26 mouse cellular contexts compared by ENCODE assay signal in genomic region chr11:94566534-94566933, GRCm38 (mm10). TPM values are rescaled to one million over a fixed set of nuclear protein-coding genes. Genes with fewer than 3 reads are reported as not detected.
DNase-seq lines count a peak whose midpoint lies in the region; ATAC-seq and TF ChIP-seq lines count a peak whose summit lies in the region.
"Had no signal": no experiment of that assay in that cellular context is flagged by ENCODE, and none has a peak within 500 bp of the region (broad histone marks: within the 10 kb centered on the region; RNA-seq: fewer than 3 reads in every experiment).

No protein-coding gene starts in this region.

- H3K27ac ChIP-seq in limb, embryonic 14.5 days (replicated peaks; ENCODE audit: low read depth, low read length), result no peak overlapping the region; the same call in 1 of the 2 replicates
- no peak overlapping the region for H3K27ac ChIP-seq in liver, embryonic 15.5 days (replicated peaks)
- H3K27ac ChIP-seq: embryonic facial prominence, embryonic 12.5 days; hindbrain, embryonic 10.5 days; hindbrain, embryonic 15.5 days; kidney, postnatal 0 days; midbrain, embryonic 13.5 days; neural tube, embryonic 13.5 days had no signal

- no peak for TF ChIP-seq POLR2A in limb, embryonic 14.5 days (IDR thresholded peaks at IDR 0.05; ENCODE audit: borderline replicate concordance, extremely low read depth, insufficient read depth, insufficient read length)

- H3K9me3 ChIP-seq in limb, embryonic 14.5 days (ENCODE audit: control insufficient read depth, low read length), result no peaks in the 10 kb centered on the region
- H3K9me3 ChIP-seq in liver, embryonic 15.5 days (replicated peaks), result no peaks in the 10 kb centered on the region
- H3K9me3 ChIP-seq: embryonic facial prominence, embryonic 12.5 days; hindbrain, embryonic 10.5 days; hindbrain, embryonic 15.5 days; megakaryocyte, embryonic 14.5 days; midbrain, embryonic 13.5 days; neural tube, embryonic 13.5 days had no signal

- peaks cover 13% of the 10 kb centered on the region; the same call in 1 of the 2 replicates for H3K4me1 ChIP-seq in limb, embryonic 14.5 days (ENCODE audit: control insufficient read depth, insufficient read depth, low read length)
- peaks cover 22% of the 10 kb centered on the region; the same call in 1 of the 2 replicates for H3K4me1 ChIP-seq in liver, embryonic 15.5 days (replicated peaks)

- DNase-seq in kidney, postnatal 36 days, result peak; percentile 26 to 37
- DNase-seq in kidney, adult 11 months, result no peak
- no peak for DNase-seq in limb, embryonic 14.5 days (ENCODE audit: low spot score)
- peak; percentile 84 for DNase-seq in yolk sac, embryonic 10.5 days (ENCODE audit: low spot score)
- DNase-seq in spleen, adult 12 weeks (ENCODE audit: low spot score), result no peak
- no peak for DNase-seq in right cerebral cortex, postnatal 14 days
- DNase-seq: adrenal gland, postnatal 10 days; cerebellum, adult 8-10 months; cerebellum, postnatal 25 days; gastrocnemius, postnatal 10 days; heart, postnatal 14 days; kidney, adult 8-10 months; lung, adult 18-20 months; thymus, postnatal 14 days had no signal

- H3K4me2 ChIP-seq in limb, embryonic 14.5 days (replicated peaks; ENCODE audit: low read depth, low read length, severe bottlenecking), result peak overlapping the region; percentile 47
- no peak overlapping the region for H3K4me2 ChIP-seq in liver, embryonic 15.5 days
- H3K4me2 ChIP-seq: embryonic facial prominence, embryonic 12.5 days; hindbrain, embryonic 15.5 days; midbrain, embryonic 13.5 days; neural tube, embryonic 13.5 days had no signal

- H3K36me3 ChIP-seq in limb, embryonic 14.5 days (ENCODE audit: control insufficient read depth, insufficient read depth, low read length), result peaks cover 26% of the 10 kb centered on the region; the same call in 1 of the 2 replicates
- no peaks in the 10 kb centered on the region for H3K36me3 ChIP-seq in liver, embryonic 15.5 days (replicated peaks)
- H3K36me3 ChIP-seq: hindbrain, embryonic 15.5 days; midbrain, embryonic 13.5 days; neural tube, embryonic 13.5 days had no signal

- peak overlapping the region; percentile 29 for H3K4me3 ChIP-seq in limb, embryonic 14.5 days (replicated peaks; ENCODE audit: low read length)
- no peak overlapping the region for H3K4me3 ChIP-seq in liver, embryonic 15.5 days (replicated peaks)
- H3K4me3 ChIP-seq: embryonic facial prominence, embryonic 12.5 days; hindbrain, embryonic 10.5 days; hindbrain, embryonic 15.5 days; megakaryocyte, embryonic 14.5 days; midbrain, embryonic 13.5 days; neural tube, embryonic 13.5 days had no signal

- ATAC-seq in limb, embryonic 14.5 days (ENCODE audit: low FRiP score, low read depth), result no peak
- ATAC-seq in liver, embryonic 15.5 days (ENCODE audit: insufficient read depth), result 0 out of 2 replicates have a peak, but pooled peaks have one; percentile 21
- ATAC-seq: forebrain, embryonic 16.5 days; lung, postnatal 0 days; midbrain, embryonic 13.5 days; Patski had no signal

- peaks cover 15% of the 10 kb centered on the region; the same call in 1 of the 2 replicates for H3K27me3 ChIP-seq in limb, embryonic 14.5 days (ENCODE audit: control insufficient read depth, insufficient read depth, low read length)
- peaks cover 36% of the 10 kb centered on the region for H3K27me3 ChIP-seq in liver, embryonic 15.5 days
- H3K27me3 ChIP-seq: Patski had no signal

- 83% methylated on average over 6 of the region's 6 CpGs for WGBS in limb, embryonic 14.5 days
- 34% methylated on average over 6 of the region's 6 CpGs for WGBS in liver, embryonic 15.5 days (ENCODE audit: insufficient replicate concordance)

- H3K9ac ChIP-seq in limb, embryonic 14.5 days (ENCODE audit: low read depth, low read length, severe bottlenecking), result peak overlapping the region; percentile 36; the same call in 1 of the 2 replicates
- H3K9ac ChIP-seq in liver, embryonic 15.5 days, result no peak overlapping the region
- H3K9ac ChIP-seq: embryonic facial prominence, embryonic 12.5 days; hindbrain, embryonic 15.5 days; midbrain, embryonic 13.5 days; neural tube, embryonic 13.5 days had no signal

RNA-seq across cellular contexts. Expression of gene Chad, which starts 1.7 kb away (rescaled TPM):
- 29.5 and 47.5 TPM in 2 replicates for polyA plus RNA-seq in limb, embryonic 14.5 days (2012; rRNA removed)
- polyA plus RNA-seq in limb, embryonic 14.5 days (2014; fragmentation: Nextera tagmentation; extraction: Ambion mirVana), result 17.0 and 18.2 TPM in 2 replicates
- polyA plus RNA-seq in liver, embryonic 15.5 days (2015; fragmentation: Nextera tagmentation; extraction: Ambion mirVana), result 0.22 and 0.38 TPM in 2 replicates
- polyA plus RNA-seq: forebrain, embryonic 11.5 days had no signal

RNA-seq across cellular contexts. Expression of gene Rsad1, which starts 17.5 kb away (rescaled TPM):
- polyA plus RNA-seq in limb, embryonic 14.5 days (2012; rRNA removed), result 11.5 and 12.9 TPM in 2 replicates
- polyA plus RNA-seq in limb, embryonic 14.5 days (2014; fragmentation: Nextera tagmentation; extraction: Ambion mirVana), result 2.2 and 3.9 TPM in 2 replicates
- polyA plus RNA-seq in liver, embryonic 15.5 days (2015; fragmentation: Nextera tagmentation; extraction: Ambion mirVana), result 1.0 and 1.1 TPM in 2 replicates

RNA-seq across cellular contexts. Expression of gene Acsf2, which starts 35.1 kb away (rescaled TPM):
- polyA plus RNA-seq in limb, embryonic 14.5 days (2012; rRNA removed), result 36.3 and 43.2 TPM in 2 replicates
- polyA plus RNA-seq in limb, embryonic 14.5 days (2014; fragmentation: Nextera tagmentation; extraction: Ambion mirVana), result 9.5 and 10.7 TPM in 2 replicates
- polyA plus RNA-seq in liver, embryonic 15.5 days (2015; fragmentation: Nextera tagmentation; extraction: Ambion mirVana), result 1.3 and 1.4 TPM in 2 replicates

RNA-seq across cellular contexts. Expression of gene Mycbpap, which starts 45.0 kb away (rescaled TPM):
- polyA plus RNA-seq in limb, embryonic 14.5 days (2012; rRNA removed), result 2.5 and 2.6 TPM in 2 replicates
- 1.2 and 1.5 TPM in 2 replicates for polyA plus RNA-seq in limb, embryonic 14.5 days (2014; fragmentation: Nextera tagmentation; extraction: Ambion mirVana)
- 0.09 TPM in 1 of 2 replicates, not detected in the other for polyA plus RNA-seq in liver, embryonic 15.5 days (2015; fragmentation: Nextera tagmentation; extraction: Ambion mirVana)

Comparison
In these comparisons a context has a peak if more than half of its experiments do, and no peak if none do; other contexts are left out.
1. DNase-seq: peak in kidney, postnatal 36 days (2 of 2) and yolk sac, embryonic 10.5 days (single experiment); none in kidney, adult 11 months (single experiment), limb, embryonic 14.5 days (single experiment), spleen, adult 12 weeks (single experiment) and right cerebral cortex, postnatal 14 days (single experiment).
2. RNA of gene Chad, which starts 1.7 kb away (polyA plus RNA-seq): 17.0 to 47.5 TPM in limb, embryonic 14.5 days; 0.22 to 0.38 TPM in liver, embryonic 15.5 days; every median in the first group is over 10 times any median in the second.